Mouse (Mus musculus): ENCODE data around the gene Tspear. TPM values are rescaled to one million over a fixed set of nuclear protein-coding genes. Genes with fewer than 3 reads are reported as not detected.
"Not testable (repeated sequence)": the region's sequence is repeated elsewhere in the genome, so short reads cannot be mapped to it uniquely, and the experiment has no call there.

Tspear gene
- polyA plus RNA-seq, 1 experiment from 2014 or later: 0.16 TPM

DNA sequence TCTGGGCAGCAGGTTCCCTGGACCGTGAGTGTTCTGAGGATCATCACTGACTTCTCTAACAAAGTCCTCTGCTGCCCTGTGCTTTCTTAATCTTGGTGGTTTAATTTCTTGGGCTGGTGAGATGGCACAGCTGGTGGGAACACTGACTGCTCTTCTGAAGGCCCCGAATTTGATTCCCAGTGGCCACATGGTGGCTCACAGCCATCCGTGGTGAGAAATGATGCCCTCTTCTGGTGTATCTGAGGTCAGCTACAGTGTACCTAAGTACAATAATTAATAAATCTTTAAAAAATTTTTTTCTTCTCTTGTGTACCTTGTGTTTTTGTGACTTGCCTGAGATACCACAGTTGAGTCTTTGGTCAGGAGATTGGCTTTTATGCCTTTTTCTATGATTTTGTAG, 65.9 kb downstream of the Tspear start:
- not testable (repeated sequence) for H3K4me3 ChIP-seq (ENCODE audit: low read depth, low read length); H3K9ac ChIP-seq (ENCODE audit: low read depth, low read length); DNase-seq (ENCODE audit: low spot score); H3K9me3 ChIP-seq (ENCODE audit: control insufficient read depth, low read length); ATAC-seq (replicated peaks; ENCODE audit: low FRiP score); H3K27ac ChIP-seq (ENCODE audit: low read depth, low read length); H3K36me3 ChIP-seq (ENCODE audit: control insufficient read depth, insufficient read depth, low read length); H3K27me3 ChIP-seq (replicated peaks; ENCODE audit: control insufficient read depth, insufficient read depth, low read length); H3K4me2 ChIP-seq; H3K4me1 ChIP-seq (replicated peaks; ENCODE audit: control insufficient read depth, insufficient read depth, low read length)
- WGBS: 53% methylated on average over 3 of the region's 3 CpGs

DNA sequence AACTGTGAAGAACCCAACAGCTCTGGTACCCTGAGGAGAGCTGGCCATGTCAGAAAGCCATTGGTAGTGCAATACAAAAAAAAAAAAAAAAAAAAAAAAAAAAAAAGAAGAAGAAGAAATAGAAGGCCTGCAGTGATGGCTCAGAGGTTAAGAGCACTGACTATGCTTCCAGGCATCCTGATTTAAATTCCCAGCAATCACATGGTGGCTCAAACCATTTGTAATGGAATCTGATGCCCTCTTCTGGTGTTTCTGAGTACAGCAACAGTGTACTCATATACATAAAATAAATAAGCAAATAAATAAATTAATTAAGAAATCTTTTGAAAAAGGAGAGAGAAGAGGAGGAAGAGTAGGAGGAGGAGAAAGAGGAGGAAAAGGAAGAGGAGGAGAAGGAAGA, 67.1 kb downstream of the Tspear start:
- no peak for DNase-seq (ENCODE audit: low spot score)
- no peak overlapping the region for H3K9ac ChIP-seq (ENCODE audit: low read depth, low read length)
- no peak overlapping the region for H3K4me3 ChIP-seq (ENCODE audit: low read depth, low read length)
- H3K27ac ChIP-seq (ENCODE audit: low read depth, low read length): no peak overlapping the region
- no peak for ATAC-seq (replicated peaks; ENCODE audit: low FRiP score)
- no peaks in the 10 kb centered on the region for H3K27me3 ChIP-seq (replicated peaks; ENCODE audit: control insufficient read depth, insufficient read depth, low read length)
- H3K4me2 ChIP-seq: no peak overlapping the region
- H3K9me3 ChIP-seq (ENCODE audit: control insufficient read depth, low read length): no peaks in the 10 kb centered on the region
- H3K36me3 ChIP-seq (ENCODE audit: control insufficient read depth, insufficient read depth, low read length): no peaks in the 10 kb centered on the region
- H3K4me1 ChIP-seq (replicated peaks; ENCODE audit: control insufficient read depth, insufficient read depth, low read length): no peaks in the 10 kb centered on the region

DNA sequence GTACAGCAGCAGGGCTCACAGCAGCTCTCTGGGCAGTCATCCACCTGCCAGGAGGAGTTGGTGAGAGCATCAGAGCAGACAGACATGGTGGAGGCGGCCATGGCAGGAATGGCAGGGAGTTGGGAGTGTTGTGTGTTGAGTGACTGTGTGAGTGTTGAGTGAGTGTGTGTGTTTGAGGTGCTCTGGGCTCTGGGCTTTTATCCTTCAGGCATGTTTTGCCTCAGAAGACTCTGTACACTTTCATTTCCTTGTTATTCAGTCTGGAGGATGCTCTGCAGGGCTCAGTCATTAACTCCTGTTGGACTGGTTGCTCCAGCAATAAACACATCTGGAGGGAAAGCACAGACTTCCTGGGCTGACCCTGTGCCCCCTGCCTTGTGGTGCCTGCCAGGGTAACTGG, 73.2 kb downstream of the Tspear start, which contains the start of gene Gm3233:
TSS of gene Gm3233 (minus strand) at position 101 of the 400 bp plus-strand sequence.
- H3K27me3 ChIP-seq (replicated peaks; ENCODE audit: control insufficient read depth, insufficient read depth, low read length); H3K27ac ChIP-seq (ENCODE audit: low read depth, low read length); H3K4me3 ChIP-seq (ENCODE audit: low read depth, low read length); H3K4me2 ChIP-seq; H3K36me3 ChIP-seq (ENCODE audit: control insufficient read depth, insufficient read depth, low read length); H3K9ac ChIP-seq (ENCODE audit: low read depth, low read length); H3K4me1 ChIP-seq (replicated peaks; ENCODE audit: control insufficient read depth, insufficient read depth, low read length); DNase-seq (ENCODE audit: low spot score); ATAC-seq (replicated peaks; ENCODE audit: low FRiP score); H3K9me3 ChIP-seq (ENCODE audit: control insufficient read depth, low read length): not testable (repeated sequence)
- no CpG with 5 or more reads among the region's 1 CpGs for WGBS

DNA sequence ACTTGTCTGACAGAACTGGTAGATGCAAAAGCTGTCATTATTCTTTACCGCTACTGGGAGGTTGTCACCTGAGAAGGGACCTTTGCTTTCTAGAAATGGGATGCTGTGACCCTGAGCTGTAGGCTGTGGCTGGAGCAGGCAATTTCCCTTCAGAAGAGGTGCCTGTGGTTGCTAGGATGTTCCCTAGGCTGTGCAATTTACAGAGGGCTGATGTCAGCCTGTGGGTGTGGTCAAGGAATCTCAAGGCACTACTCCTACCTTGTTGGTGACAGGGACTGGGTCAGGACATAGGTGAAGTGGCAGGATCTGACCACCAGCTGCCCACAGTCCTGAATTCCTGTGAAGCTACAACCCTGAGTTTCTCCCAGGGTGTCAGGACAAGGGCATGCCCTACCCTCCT, 83.4 kb downstream of the Tspear start:
- 62% methylated on average over 1 of the region's 1 CpGs for WGBS
- Histone ChIP-seq H3K36me3 (ENCODE audit: control insufficient read depth, insufficient read depth, low read length) (no peaks in the 10 kb centered on the region), H3K4me2 (no peak overlapping the region), H3K9ac (ENCODE audit: low read depth, low read length) (no peak overlapping the region), H3K27me3 (replicated peaks; ENCODE audit: control insufficient read depth, insufficient read depth, low read length) (no peaks in the 10 kb centered on the region), H3K9me3 (ENCODE audit: control insufficient read depth, low read length) (no peaks in the 10 kb centered on the region), H3K4me3 (ENCODE audit: low read depth, low read length) (no peak overlapping the region), H3K27ac (ENCODE audit: low read depth, low read length) (no peak overlapping the region), H3K4me1 (replicated peaks; ENCODE audit: control insufficient read depth, insufficient read depth, low read length) (no peaks in the 10 kb centered on the region)
- no peak for DNase-seq (ENCODE audit: low spot score)
- no peak for ATAC-seq (replicated peaks; ENCODE audit: low FRiP score)

DNA sequence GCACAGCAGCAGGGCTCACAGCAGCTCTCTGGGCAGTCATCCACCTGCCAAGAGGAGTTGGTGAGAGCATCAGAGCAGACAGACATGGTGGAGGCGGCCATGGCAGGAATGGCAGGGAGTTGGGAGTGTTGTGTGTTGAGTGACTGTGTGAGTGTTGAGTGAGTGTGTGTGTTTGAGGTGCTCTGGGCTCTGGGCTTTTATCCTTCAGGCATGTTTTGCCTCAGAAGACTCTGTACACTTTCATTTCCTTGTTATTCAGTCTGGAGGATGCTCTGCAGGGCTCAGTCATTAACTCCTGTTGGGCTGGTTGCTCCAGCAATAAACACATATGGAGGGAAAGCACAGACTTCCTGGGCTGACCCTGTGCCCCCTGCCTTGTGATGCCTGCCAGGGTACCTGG, 84.9 kb downstream of the Tspear start, which contains the start of gene Gm3238:
TSS of gene Gm3238 (minus strand) at position 101 of the 400 bp plus-strand sequence.
- not testable (repeated sequence) for H3K9me3 ChIP-seq (ENCODE audit: control insufficient read depth, low read length); H3K27me3 ChIP-seq (replicated peaks; ENCODE audit: control insufficient read depth, insufficient read depth, low read length); H3K4me1 ChIP-seq (replicated peaks; ENCODE audit: control insufficient read depth, insufficient read depth, low read length); DNase-seq (ENCODE audit: low spot score); H3K27ac ChIP-seq (ENCODE audit: low read depth, low read length); H3K36me3 ChIP-seq (ENCODE audit: control insufficient read depth, insufficient read depth, low read length); H3K9ac ChIP-seq (ENCODE audit: low read depth, low read length); H3K4me2 ChIP-seq; H3K4me3 ChIP-seq (ENCODE audit: low read depth, low read length); ATAC-seq (replicated peaks; ENCODE audit: low FRiP score)
- WGBS: 20% methylated on average over 1 of the region's 1 CpGs

DNA sequence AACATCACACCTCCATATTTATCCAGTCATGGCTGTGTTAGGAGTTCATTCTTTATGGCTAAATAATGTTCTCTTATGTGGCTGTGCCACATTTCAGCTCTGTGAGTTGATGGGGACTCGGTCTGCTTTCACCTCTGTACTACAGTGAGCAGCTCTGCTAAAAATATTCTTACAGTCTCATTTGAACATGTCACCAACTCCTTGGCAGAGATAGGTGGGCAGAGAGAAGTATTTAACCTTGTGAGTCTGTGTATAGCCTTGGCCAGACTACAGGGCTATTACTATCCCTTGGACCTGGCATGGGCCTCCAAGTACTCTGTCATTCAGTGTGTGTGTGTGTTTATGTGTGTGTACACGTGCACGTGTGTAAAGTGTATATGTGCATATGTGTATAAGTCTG, 85.8 kb downstream of the Tspear start:
- not testable (repeated sequence) for H3K9ac ChIP-seq (ENCODE audit: low read depth, low read length); H3K4me1 ChIP-seq (replicated peaks; ENCODE audit: control insufficient read depth, insufficient read depth, low read length); H3K27ac ChIP-seq (ENCODE audit: low read depth, low read length); H3K27me3 ChIP-seq (replicated peaks; ENCODE audit: control insufficient read depth, insufficient read depth, low read length); H3K4me2 ChIP-seq; H3K9me3 ChIP-seq (ENCODE audit: control insufficient read depth, low read length); ATAC-seq (replicated peaks; ENCODE audit: low FRiP score); H3K4me3 ChIP-seq (ENCODE audit: low read depth, low read length); DNase-seq (ENCODE audit: low spot score); H3K36me3 ChIP-seq (ENCODE audit: control insufficient read depth, insufficient read depth, low read length)
- 78% methylated on average over 1 of the region's 3 CpGs for WGBS

DNA sequence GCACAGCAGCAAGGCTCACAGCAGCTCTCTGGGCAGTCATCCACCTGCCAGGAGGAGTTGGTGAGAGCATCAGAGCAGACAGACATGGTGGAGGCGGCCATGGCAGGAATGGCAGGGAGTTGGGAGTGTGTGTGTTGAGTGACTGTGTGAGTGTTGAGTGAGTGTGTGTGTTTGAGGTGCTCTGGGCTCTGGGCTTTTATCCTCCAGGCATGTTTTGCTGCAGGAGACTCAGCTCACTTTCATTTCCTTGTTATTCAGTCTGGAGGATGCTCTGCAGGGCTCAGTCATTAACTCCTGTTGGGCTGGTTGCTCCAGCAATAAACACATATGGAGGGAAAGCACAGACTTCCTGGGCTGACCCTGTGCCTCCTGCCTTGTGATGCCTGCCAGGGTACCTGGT, 90.5 kb downstream of the Tspear start, which contains the start of gene Gm7138:
TSS of gene Gm7138 (minus strand) at position 101 of the 400 bp plus-strand sequence.
- 36% methylated on average over 1 of the region's 1 CpGs for WGBS
- H3K4me3 ChIP-seq (ENCODE audit: low read depth, low read length): not testable (repeated sequence)

DNA sequence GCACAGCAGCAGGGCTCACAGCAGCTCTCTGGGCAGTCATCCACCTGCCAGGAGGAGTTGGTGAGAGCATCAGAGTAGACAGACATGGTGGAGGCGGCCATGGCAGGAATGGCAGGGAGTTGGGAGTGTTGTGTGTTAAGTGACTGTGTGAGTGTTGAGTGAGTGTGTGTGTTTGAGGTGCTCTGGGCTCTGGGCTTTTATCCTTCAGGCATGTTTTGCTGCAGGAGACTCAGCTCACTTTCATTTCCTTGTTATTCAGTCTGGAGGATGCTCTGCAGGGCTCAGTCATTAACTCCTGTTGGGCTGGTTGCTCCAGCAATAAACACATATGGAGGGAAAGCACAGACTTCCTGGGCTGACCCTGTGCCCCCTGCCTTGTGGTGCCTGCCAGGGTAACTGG, 96.1 kb downstream of the Tspear start, which contains the start of gene Gm3250:
TSS of gene Gm3250 (minus strand) at position 101 of the 400 bp plus-strand sequence.
- not testable (repeated sequence) for H3K36me3 ChIP-seq (ENCODE audit: control insufficient read depth, insufficient read depth, low read length)

More for the DNA sequence above, 90.5 kb downstream of the Tspear start, which contains the start of gene Gm7138:
- H3K9me3 ChIP-seq (ENCODE audit: control insufficient read depth, low read length); ATAC-seq (replicated peaks; ENCODE audit: low FRiP score); H3K4me1 ChIP-seq (replicated peaks; ENCODE audit: control insufficient read depth, insufficient read depth, low read length); H3K9ac ChIP-seq (ENCODE audit: low read depth, low read length); H3K4me2 ChIP-seq; H3K27me3 ChIP-seq (replicated peaks; ENCODE audit: control insufficient read depth, insufficient read depth, low read length); DNase-seq (ENCODE audit: low spot score); H3K27ac ChIP-seq (ENCODE audit: low read depth, low read length); H3K36me3 ChIP-seq (ENCODE audit: control insufficient read depth, insufficient read depth, low read length): not testable (repeated sequence)

DNA sequence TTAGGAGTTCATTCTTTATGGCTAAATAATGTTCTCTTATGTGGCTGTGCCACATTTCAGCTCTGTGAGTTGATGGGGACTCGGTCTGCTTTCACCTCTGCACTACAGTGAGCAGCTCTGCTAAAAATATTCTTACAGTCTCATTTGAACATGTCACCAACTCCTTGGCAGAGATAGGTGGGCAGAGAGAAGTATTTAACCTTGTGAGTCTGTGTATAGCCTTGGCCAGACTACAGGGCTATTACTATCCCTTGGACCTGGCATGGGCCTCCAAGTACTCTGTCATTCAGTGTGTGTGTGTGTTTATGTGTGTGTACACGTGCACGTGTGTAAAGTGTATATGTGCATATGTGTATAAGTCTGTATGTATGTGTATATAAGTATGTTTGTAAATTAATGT, 97.0 kb downstream of the Tspear start:
- H3K27me3 ChIP-seq (replicated peaks; ENCODE audit: control insufficient read depth, insufficient read depth, low read length); DNase-seq (ENCODE audit: low spot score); H3K27ac ChIP-seq (ENCODE audit: low read depth, low read length); ATAC-seq (replicated peaks; ENCODE audit: low FRiP score); H3K4me2 ChIP-seq; H3K4me1 ChIP-seq (replicated peaks; ENCODE audit: control insufficient read depth, insufficient read depth, low read length); H3K4me3 ChIP-seq (ENCODE audit: low read depth, low read length); H3K9me3 ChIP-seq (ENCODE audit: control insufficient read depth, low read length); H3K36me3 ChIP-seq (ENCODE audit: control insufficient read depth, insufficient read depth, low read length); H3K9ac ChIP-seq (ENCODE audit: low read depth, low read length): not testable (repeated sequence)
- 75% methylated on average over 1 of the region's 3 CpGs for WGBS

More for the DNA sequence above, 96.1 kb downstream of the Tspear start, which contains the start of gene Gm3250:
- ATAC-seq (replicated peaks; ENCODE audit: low FRiP score); H3K4me3 ChIP-seq (ENCODE audit: low read depth, low read length); H3K27ac ChIP-seq (ENCODE audit: low read depth, low read length); H3K27me3 ChIP-seq (replicated peaks; ENCODE audit: control insufficient read depth, insufficient read depth, low read length); H3K9ac ChIP-seq (ENCODE audit: low read depth, low read length); H3K9me3 ChIP-seq (ENCODE audit: control insufficient read depth, low read length); DNase-seq (ENCODE audit: low spot score); H3K4me2 ChIP-seq; H3K4me1 ChIP-seq (replicated peaks; ENCODE audit: control insufficient read depth, insufficient read depth, low read length): not testable (repeated sequence)
- 38% methylated on average over 1 of the region's 1 CpGs for WGBS
